Mouse (Mus musculus) gastrocnemius, adult 8-10 months (tissue): Measurements from ENCODE around the gene Mlx. TPM values are rescaled to one million over a fixed set of nuclear protein-coding genes. Genes with fewer than 3 reads are reported as not detected.
A peak's percentile ranks its signal among the peaks of the same experiment; 100 is the strongest.

ENCODE experiments used
- DNase-seq, 2 experiments: peaks; one replicate each; pipeline ENCODE4 v3.0.0; 2022; ENCODE audit warnings: low spot score in 2 of 2
- total RNA-seq, 4 experiments: library from RNA; stranded (reverse); gene quantifications; 2 replicates each; pipeline ENCODE4 v1.2.4; 2022

The Mlx gene
- total RNA-seq, 4 experiments from 2014 or later = 8.0 to 12.3 (median 9.4) TPM

GRCm38 (mm10) chr11:101065002-101065401 lies 22.1 kb upstream of the Mlx start:
- no peak for DNase-seq

- peak; percentile 76 to 77 for DNase-seq
Measured at GRCm38 (mm10) chr11:101066549-101067412, 20.3 kb upstream of the Mlx start.

GRCm38 (mm10) chr11:101069391-101070188 lies 17.5 kb upstream of the Mlx start, which contains the start of gene Naglu:
Gene Naglu (plus strand): TSS chr11:101070012.
- peak; percentile 92 to 96 for DNase-seq

GRCm38 (mm10) chr11:101070189-101070527 lies 16.9 kb upstream of the Mlx start:
- no peak for DNase-seq

GRCm38 (mm10) chr11:101070987-101071386 lies 16.1 kb upstream of the Mlx start:
- no peak for DNase-seq

- no peak for DNase-seq
Measured at GRCm38 (mm10) chr11:101071810-101072428, 15.2 kb upstream of the Mlx start.

GRCm38 (mm10) chr11:101078121-101078520 lies 9.0 kb upstream of the Mlx start, which contains the start of gene Hsd17b1:
Gene Hsd17b1 (plus strand): TSS chr11:101078411.
- DNase-seq = no peak

- DNase-seq = no peak
Measured at GRCm38 (mm10) chr11:101079746-101080145, 7.3 kb upstream of the Mlx start.

- DNase-seq = no peak
Measured at GRCm38 (mm10) chr11:101080421-101080820, 6.7 kb upstream of the Mlx start.

- no peak for DNase-seq
Measured at GRCm38 (mm10) chr11:101081659-101082058, 5.4 kb upstream of the Mlx start.

- DNase-seq = peak; percentile 59 to 72
Measured at GRCm38 (mm10) chr11:101082208-101083082, 4.6 kb upstream of the Mlx start, which contains the start of gene Coasy. Gene Coasy (plus strand): TSS chr11:101082565.

GRCm38 (mm10) chr11:101083083-101083697 lies 3.9 kb upstream of the Mlx start:
- no peak for DNase-seq

GRCm38 (mm10) chr11:101084246-101084645 lies 2.8 kb upstream of the Mlx start:
- no peak for DNase-seq

- no peak for DNase-seq
Measured at GRCm38 (mm10) chr11:101084811-101085210, 2.3 kb upstream of the Mlx start.

GRCm38 (mm10) chr11:101085617-101086322 lies 1.3 kb upstream of the Mlx start:
- no peak for DNase-seq

- no peak for DNase-seq
Measured at GRCm38 (mm10) chr11:101086323-101086674, 778 bp upstream of the Mlx start.

GRCm38 (mm10) chr11:101087682-101088055 lies 592 bp downstream of the Mlx start:
- DNase-seq = no peak

GRCm38 (mm10) chr11:101089931-101090330 lies 2.9 kb downstream of the Mlx start:
- DNase-seq = no peak

GRCm38 (mm10) chr11:101094930-101095313 lies 7.8 kb downstream of the Mlx start:
- no peak for DNase-seq
